Mouse (Mus musculus): ENCODE results near the gene Gm42417.
"Not testable (repeated sequence)": the region's sequence is repeated elsewhere in the genome, so short reads cannot be mapped to it uniquely, and the experiment has no call there.

Gm42417 gene

DNA sequence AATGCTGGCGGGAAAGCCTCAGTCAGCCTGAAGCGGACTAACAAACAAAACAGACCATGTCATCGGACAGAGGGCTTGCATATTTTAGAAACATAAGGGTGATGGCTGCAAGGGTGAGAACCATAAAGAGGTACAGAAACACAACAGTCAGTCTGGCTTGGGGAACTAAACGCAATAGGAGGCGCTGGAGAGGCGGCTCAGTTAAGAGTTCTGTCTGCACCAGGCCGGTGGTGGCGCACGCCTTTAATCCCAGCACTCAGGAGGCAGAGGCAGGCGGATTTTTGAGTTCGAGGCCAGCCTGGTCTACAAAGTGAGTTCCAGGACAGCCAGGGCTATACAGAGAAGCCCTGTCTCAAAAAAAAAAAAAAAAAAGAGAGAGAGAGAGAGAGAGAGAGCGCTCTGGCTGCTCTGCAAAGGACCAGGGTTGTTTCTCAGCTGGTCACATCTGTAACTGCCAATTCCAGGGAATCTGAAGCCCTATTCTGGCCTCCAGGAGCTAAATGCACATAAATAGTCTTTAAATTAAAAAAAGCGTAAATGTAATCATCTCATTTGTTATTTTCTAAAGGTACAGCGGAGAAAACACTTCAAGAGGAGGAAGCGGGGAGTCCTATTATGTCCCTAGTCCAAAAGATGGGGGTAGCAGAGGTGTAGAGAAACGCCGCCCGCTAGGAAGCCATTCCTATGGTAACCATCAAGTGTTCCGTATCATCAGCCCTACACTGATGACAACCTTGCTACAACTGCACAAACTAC lies 6.8 kb upstream of the Gm42417 start:
- peak; percentile 67 for DNase-seq (ENCODE audit: low read depth, low spot score)

DNA sequence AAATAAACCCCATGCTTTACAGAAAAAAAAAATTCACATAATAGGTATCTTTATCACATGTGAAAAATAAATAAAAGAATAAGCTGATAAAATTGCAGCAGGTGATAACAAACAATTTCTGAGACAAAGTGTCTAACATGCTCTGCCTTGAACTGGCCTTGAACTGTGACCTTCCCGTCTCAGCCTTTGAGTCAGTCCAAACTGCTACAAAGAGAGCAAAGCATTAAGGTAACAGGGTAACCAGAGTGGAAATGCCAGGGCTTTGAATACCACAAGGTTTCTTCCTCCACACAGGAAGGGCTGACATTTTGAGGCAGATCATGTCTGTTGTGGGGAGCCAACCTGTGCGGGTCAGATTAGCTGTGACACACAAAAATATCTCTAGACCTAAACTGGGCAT lies 6.2 kb upstream of the Gm42417 start:
- DNase-seq (ENCODE audit: low read depth, low spot score) = peak; percentile 43

DNA sequence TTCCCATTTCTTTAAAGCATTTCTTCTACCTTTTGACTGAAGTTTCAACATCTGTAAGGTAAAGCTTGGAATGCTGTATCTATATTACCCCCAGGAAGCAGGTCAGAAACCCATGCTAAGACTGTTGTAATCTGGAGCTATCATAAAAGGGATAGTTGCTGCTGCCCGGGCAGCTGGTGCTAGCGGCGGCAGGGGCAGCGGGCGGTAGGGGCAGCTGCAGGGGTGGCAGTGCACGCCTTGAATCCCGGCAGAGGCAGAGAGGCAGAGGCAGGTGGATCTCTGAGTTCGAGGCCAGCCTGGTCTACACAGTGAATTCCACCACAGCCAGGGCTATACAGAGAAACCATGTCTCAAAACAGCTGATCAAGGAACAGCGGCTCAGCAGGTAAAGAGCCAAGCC lies 3.7 kb upstream of the Gm42417 start:
- DNase-seq (ENCODE audit: low read depth, low spot score) = no peak

DNA sequence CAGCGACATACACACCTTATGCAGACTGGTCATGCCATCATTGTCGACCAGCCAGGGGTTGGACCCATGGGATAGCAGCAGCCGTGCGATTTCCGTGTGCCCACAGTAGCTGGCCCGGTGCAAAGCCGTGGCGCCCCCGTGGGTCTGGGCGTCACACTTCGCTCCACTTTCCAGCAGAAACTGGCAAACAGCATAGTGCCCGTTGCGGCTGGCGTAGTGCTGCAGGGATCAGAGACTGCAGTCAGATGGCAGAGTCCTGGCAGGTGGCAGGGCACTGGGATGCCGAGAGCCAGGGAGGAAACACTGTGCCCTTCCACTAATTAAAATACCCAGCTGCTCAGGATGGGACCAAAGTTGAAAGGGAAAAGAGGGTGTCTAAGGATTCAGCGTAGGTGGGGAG lies 2.6 kb upstream of the Gm42417 start:
- DNase-seq (ENCODE audit: low read depth, low spot score) = no peak

DNA sequence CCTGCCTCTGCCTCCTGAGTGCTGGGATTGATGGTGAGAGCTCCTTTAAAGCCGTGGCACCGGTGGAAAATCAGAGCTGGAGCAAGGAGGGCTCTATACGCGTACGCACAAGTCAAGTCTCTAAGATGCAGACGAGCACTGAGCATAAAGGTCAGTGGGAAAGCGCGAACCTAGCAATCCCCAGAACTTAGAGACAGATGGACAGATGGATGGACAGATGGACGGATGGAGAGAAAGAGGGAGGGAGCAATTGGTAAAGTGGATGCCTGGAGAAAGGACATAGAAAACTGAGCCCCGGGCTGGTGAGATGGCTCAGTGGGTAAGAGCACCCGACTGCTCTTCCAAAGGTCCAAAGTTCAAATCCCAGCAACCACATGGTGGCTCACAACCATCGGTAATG lies 1.6 kb upstream of the Gm42417 start:
- no peak for DNase-seq (ENCODE audit: low read depth, low spot score)

DNA sequence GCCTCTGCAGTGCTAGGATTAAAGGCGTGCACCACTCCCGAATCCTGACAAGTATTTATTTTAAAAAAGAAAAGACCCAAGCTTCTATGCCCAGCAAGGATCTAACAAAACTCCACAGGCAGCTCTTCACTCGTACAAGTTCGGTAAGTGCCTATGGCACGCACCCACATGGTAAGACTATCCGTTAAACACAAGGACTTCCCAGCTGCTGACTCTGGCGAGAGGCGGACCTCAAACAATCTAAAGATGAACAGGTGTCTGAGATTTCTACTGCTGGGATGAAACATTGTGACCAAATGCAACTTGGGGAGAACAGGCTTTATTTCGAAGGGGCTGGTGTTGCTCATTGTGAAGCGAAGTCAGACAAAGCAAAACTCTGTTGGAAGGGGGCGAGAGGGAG lies 903 bp upstream of the Gm42417 start:
- no peak for DNase-seq (ENCODE audit: low read depth, low spot score)

DNA sequence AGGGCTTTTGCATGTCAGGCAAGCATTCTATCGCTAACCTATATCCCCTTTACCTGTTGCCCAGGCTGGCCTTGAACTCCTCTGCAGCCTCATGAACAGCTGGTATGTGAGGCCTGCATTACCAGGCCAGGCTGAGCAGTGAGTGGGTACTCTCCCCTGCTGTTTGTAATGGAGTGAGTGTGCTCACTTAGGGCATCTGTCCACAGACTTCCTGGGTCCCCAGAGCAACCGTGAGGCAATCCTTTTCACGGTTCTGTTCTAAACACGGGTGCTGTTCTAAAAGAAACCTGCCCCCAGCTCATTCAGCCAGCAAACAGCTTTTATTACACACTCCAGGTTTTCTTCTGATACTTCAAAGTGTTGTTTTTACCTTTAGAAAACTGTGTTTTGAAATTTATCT lies 502 bp downstream of the Gm42417 start:
- no peak for DNase-seq (ENCODE audit: low read depth, low spot score)

DNA sequence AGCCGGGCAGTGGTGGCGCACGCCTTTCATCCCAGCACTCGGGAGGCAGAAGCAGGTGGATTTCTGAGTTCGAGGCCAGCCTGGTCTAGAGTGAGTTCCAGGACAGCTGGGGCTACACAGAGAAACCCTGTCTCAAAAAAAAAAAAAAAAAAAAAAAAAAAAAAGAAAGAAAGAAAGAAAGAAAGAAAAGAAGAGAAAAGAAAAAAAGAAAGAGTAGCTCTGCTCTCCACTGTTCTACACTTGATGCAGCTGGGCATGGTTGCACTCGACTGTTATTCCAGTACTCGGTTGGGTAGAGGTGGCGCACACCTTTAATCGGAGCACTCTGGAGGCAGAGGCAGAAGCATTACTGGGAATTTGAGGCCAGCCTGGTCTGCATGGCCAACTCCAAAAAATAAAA lies 2.4 kb downstream of the Gm42417 start, which contains the start of gene Ankrd23:
TSS of gene Ankrd23 (minus strand) at position 101 of the 400 bp plus-strand sequence.
- DNase-seq (ENCODE audit: low read depth, low spot score) = not testable (repeated sequence)

DNA sequence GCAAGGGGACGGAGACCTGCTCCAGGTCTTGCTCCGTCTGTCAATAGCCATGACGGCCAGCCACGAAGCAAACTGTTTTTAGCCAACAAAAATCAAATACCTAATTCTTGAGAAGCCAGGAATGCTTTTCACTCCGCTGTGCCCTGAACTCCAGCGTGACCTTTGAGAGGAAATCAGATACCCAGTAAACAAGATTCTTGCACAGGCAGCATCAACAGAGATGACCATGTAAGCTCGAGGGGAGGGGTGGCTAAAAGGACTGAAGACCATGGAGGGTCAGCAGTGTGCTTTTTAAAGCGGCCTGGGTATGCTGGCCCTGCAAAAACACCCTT lies 2.9 kb downstream of the Gm42417 start:
- DNase-seq (ENCODE audit: low read depth, low spot score) = no peak

DNA sequence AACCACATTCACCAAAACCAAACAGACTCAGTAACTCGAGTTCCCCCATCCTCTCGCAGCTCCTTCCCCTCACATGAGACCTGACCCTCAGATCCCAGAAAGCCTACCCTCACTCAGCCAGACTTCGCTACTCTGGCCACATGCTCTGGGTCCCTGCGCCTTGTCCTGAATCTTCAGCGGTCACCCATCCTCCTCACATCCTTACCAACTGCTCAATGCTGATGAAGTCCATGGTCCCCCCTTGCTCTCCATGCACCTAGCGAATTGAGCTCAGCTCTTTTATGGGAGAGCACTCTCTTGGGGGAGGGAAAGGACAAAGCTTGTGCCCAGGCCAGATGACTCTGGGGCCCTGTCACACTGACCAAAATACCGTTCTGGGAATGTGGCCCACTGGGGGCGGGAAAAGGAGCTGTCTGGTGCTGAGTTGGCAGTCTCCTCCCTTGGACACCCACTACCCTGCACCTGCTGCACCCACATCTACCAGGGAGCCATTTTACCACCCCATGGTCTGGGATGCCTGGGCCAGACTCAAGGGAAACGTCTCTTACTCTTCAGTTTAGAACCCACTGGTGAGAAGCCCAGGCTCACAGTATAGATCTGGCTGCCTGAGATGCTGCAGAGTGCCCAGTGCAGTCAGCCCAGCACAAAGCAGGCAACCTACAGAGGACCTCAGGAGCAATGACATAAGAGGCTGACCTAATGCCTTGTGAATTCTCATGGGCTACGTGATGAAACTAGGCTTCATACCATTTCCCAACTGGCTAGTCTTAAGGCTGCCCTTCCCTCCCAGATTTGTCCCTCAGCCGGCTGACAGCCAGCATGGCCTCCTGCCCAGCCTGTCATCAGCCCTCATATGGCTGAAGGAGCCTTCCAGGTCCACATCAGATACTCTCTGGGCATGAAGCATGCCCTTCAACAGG lies 3.5 kb downstream of the Gm42417 start:
- DNase-seq (ENCODE audit: low read depth, low spot score) = no peak

DNA sequence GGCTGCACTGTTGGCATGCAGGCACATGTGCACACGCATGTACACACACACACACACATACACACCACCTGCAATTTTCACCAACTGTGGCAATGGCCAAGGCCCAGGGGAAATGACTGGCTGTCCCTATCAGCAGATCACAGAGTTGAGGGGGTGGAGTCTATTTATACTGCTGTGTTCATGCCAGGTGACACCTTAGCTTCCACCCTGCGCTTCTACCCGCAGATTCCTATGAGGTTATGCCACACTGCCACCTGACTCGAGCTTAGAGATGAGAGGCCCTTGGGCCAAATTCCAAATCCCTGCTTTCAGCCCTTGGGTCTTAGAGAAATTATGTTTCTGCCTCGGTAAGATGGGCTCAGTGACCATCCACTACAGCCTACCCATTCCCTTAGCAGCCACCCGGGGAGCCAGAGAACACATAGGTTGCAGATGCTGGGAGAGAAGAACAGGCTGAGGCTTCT lies 4.6 kb downstream of the Gm42417 start:
- no peak for DNase-seq (ENCODE audit: low read depth, low spot score)

DNA sequence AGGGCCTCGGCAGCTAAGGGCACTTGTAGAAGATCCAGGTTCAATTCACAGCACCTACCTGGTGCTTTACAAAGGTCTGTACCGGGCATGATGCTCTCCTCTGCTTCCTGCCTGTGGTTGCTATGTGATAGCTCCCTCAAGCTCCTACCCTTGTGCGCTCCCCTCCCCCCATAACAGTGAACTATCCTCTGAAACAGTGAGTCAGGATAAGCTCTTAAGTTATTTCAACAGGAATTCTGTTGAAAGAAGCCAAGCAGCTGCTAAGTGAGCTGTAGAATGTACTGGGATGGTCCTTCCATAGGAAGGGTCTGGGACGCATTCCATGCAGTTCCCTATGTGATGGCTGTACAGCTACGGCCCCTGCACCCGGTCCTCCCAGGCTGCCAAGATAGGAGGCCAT lies 5.7 kb downstream of the Gm42417 start:
- peak; percentile 43 for DNase-seq (ENCODE audit: low read depth, low spot score)

DNA sequence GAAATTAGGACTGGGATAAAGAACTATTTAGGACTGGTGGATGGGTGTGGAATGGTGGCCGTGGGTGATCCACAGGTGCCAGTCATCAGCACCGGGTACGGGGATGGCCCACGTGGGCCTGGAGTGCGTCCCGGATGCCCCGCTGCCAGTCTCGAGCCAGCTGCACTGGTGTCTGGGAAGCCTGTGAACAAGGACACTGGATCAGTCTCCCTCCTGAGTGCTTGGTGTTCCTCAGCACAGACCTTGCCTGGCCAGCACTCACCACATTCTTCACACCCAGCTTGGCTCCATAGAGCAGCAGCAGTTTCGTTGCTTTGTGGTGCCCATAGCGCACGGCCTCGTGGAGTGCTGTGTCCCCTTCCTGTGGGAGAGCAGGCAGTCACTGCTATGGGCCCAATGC lies 7.8 kb downstream of the Gm42417 start:
- DNase-seq (ENCODE audit: low read depth, low spot score) = no peak

DNA sequence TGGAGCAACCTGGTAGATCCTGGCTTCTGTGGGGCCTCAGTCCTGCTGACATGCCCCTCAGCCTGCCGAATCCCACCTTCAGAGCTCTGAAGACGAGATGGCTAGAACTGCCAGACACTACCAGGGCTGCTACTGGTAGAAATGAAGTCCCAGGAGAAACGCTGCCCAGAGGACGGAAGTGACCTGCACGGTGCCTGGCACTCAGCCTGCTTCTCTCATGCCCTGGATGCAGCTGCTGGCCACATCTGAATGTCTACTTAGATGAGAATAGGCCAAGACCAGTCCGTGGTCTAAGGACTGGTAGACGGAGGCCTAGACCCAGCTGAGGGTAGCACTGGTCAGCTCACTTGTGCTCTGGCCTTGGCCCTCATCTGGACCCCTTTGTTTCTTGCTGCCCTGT lies 8.3 kb downstream of the Gm42417 start:
- DNase-seq (ENCODE audit: low read depth, low spot score) = no peak

DNA sequence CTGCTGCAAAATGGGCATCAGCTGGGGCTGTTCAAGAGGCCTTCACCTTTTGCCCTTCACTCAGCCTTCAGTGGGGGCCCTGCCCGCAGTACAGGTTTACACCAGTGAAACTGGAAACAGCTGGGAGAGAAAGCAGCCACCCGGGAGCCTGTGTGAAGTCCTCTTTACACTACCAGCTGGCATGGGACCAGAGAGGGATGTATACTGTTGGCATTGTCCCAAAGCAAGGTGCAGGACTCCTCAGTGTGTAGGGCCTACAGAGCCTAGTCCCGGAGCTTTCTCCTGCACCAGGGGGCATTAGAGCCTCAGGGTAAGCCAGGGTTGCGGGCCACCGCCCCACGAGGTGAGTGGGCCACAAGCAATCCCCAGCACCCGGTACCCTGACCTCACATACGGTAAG lies 8.7 kb downstream of the Gm42417 start:
- no peak for DNase-seq (ENCODE audit: low read depth, low spot score)

DNA sequence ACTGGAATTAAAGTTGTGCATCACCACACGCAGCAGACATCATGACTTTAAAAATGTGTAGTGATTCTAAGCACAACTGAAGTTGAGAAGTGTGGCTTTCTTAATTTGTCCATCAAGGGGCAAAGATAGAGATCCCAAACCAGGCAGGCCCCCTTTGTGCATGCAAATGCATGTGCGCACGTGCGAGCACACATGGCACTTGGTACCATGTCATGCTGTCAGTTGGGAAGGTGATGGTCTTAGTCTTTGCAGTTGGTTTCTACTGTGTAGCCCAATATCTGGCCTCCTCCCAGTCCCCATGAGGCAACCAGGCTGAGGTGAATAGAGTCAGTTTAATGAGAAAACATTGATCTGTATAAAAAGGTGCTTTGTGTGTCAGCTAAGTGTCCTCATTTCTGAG lies 9.4 kb downstream of the Gm42417 start:
- no peak for DNase-seq (ENCODE audit: low read depth, low spot score)

DNA sequence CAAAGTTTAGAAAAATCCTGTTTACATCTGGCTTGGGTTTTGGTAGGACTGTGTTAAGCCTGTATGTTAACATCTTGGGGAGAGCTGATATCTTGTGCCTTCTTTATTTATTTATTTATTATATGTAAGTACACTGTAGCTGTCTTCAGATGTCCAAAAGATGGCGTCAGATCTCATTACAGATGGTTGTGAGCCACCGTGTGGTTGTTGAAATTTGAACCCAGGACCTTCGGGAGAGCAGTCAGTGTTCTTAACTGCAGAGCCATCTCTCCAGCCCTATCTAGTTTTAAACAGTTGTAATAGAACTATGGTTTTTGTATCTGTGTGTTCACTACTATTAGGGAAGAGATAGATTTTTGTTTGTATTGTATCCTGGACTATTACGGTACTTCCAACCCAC lies 10.0 kb downstream of the Gm42417 start:
- no peak for DNase-seq (ENCODE audit: low read depth, low spot score)

DNA sequence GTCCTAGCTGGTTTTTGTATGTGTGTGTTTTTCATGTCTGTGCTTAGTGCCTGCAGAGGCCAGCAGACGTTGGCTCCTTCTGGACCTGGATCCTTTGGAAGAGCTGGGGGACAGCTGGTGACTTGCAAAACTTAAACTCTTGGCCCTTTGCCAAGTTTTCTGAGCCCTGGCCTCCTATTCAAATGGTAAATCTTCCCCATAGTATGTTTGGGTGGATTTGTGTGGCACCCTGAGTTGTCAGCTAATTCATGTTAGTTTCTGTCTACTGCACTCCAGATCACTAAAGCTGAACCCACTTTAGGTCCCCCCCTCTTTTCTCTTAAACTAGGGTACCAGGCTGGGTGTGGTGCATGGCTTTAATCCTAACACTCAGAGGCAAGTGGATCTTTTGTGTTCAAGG lies 10.9 kb downstream of the Gm42417 start:
- peak; percentile 74 for DNase-seq (ENCODE audit: low read depth, low spot score)

DNA sequence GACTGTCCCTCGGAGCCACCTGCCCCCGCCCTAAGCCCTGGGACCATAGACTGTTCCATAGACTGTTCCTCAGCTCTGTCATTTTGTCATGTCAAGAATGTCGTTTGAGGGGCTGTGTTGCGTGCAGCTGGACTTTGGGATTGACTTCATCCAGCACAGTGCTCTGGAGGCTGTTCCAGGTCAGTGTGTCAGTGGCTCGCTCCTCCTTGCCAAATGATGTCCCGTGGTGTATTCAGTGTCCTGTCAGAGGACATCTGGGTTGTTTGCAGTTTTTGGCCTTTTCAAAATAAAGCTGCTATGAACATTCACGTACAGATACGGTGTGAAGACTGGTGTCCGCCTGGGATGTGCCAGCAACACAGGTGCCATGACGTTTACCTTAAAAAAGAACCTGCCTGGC lies 12.3 kb downstream of the Gm42417 start:
- no peak for DNase-seq (ENCODE audit: low read depth, low spot score)

DNA sequence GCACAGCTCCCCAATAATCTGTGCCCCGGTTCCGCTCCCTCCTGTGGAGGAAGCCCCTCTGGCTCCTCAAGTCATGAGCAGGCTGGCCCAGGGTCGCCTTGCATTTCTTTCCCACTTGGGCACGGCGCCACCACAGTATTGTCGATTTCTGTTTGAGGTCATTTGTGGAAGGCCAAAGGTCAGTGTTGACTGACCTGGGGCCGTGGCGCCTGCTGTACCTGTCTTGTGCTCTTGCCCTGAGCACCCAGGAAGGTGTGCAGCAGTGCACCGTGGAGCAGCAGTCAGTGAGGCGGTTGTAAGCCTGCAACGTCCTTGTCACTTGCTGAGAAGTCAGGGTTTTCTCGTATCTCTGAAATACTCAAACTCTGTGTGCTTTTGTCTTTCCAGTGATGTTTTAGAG lies 13.5 kb downstream of the Gm42417 start:
- no peak for DNase-seq (ENCODE audit: low read depth, low spot score)

DNA sequence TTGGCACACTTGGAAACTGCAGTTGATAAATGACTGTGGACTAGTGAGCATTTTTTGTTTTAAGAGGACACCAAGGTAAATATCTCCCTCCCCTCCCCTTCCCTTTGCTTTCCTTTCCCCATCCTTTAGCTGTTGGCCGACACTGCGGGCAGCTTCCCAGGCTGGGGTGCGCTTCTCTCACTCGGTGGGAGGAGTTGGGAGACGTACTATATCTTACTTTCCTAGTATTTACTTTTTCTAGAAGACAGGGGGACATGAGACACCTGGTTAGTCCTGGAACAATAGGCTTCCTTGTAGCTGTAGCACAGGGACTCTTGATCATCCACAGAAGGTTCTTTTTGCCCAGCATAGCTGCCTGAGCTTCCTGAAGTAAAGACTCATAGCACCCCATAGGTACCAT lies 15.2 kb downstream of the Gm42417 start:
- DNase-seq (ENCODE audit: low read depth, low spot score) = no peak

DNA sequence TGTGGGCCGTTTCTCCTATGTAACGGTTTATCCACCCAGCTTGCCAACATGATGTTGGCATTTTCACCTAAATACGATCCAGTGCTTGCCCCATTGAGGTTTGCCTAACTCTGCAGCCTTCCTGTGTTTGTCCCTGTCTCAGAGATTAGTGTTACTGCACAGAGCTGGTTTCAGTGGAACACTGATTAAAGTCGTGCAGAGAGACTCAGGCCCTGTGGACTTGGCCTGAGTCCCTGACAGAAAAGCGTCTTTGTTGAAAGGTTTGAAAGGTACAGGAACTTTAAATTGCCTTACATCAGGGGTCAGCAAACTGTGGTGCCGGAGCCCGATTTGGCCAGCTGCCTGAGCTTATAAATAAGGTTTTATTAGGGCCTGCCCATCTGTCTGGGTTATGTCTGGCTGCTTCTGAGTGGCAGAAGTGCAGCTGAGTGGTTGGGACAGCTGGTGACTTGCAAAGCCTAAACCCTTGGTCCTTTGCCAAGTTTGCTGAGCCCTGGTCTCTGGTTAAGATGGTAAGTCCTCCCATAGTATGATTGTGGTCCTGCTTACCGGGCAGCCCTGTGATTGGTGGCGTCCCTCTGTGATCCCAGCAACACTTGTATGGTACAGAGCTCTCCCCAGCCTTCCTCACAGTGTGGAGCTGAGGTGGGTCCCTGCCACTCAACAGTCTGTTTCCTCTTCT lies 15.8 kb downstream of the Gm42417 start:
- no peak for DNase-seq (ENCODE audit: low read depth, low spot score)
